Mouse (Mus musculus): Measurements from ENCODE around the gene Crim1.

DNA sequence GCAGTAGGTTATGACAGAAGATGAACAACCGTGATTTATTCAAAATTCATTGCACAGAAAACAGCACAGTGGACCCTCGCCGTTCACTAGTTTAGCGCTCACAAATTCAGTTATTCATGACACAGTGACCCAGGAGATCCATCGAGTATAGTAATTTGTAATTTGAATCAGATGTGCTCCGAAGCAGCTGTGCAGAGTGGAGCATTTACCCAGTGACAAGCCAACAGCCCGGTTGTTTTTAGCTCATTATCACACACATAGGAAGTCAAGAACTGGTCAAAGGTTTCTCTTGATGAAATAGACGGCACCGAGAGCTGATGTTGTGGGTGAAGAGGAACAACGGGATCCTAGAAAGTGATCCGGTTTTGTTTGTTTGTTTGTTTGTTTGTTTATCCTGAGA is 64.1 kb downstream of the Crim1 start:
- TF ChIP-seq CTCF (conservative IDR thresholded peaks at IDR 0.05 in 1 of 2, IDR thresholded peaks at IDR 0.05 in 1 of 2; ENCODE audit: low read depth in 2 of 2, low read length in 2 of 2) (no peak), ZKSCAN1 (IDR thresholded peaks at IDR 0.05; ENCODE audit: borderline replicate concordance, low read depth, low read length) (no peak), POLR2A (IDR thresholded peaks at IDR 0.05; ENCODE audit: low read depth, low read length) (no peak), UBTF (IDR thresholded peaks at IDR 0.05; ENCODE audit: low read depth, low read length) (no peak), ELF1 (IDR thresholded peaks at IDR 0.05; ENCODE audit: low read depth, low read length) (no peak), HCFC1 (IDR thresholded peaks at IDR 0.05; ENCODE audit: low read depth, low read length) (no peak), USF1 (IDR thresholded peaks at IDR 0.05; ENCODE audit: low read depth, low read length) (no peak), SMC3 (IDR thresholded peaks at IDR 0.05; ENCODE audit: low read depth, low read length) (no peak), MAFK (IDR thresholded peaks at IDR 0.05; ENCODE audit: insufficient replicate concordance, low read length) (no peak), EP300 (IDR thresholded peaks at IDR 0.05; ENCODE audit: low read length) (no peak)

All from CH12.LX (cell line).